Mouse (Mus musculus) Patski (cell line): ENCODE results near the gene Slc31a2. TPM values are rescaled to one million over a fixed set of nuclear protein-coding genes. Genes with fewer than 3 reads are reported as not detected.

Experiments used
- ATAC-seq: fragments of 100-300 bp; one replicate; pipeline ENCODE4 v1.8.0; 2021
- CTCF ChIA-PET: fragments of 350-600 bp; sonication (Branson Sonifier 250); formaldehyde crosslinking; loops from one replicate; lab custom pipeline; 2022; ENCODE audit warnings: inconsistent platforms; lab: Charles Lee
- POLR2A ChIA-PET: fragments of 350-600 bp; sonication (Branson Sonifier 250); formaldehyde crosslinking; loops from one replicate; lab custom pipeline; 2022; ENCODE audit warnings: antibody characterized with exemption, inconsistent platforms; lab: Charles Lee
- DNase-seq: peaks from one replicate; pipeline ENCODE4 v3.0.0-alpha.2; 2011; ENCODE audit warnings: low read depth, low spot score
- H3K27me3 ChIP-seq: fragments of 371-371 bp; one replicate; pipeline ENCODE4 v1.5.1; 2021
- CTCF ChIP-seq: fragments of 100-300 bp; IDR thresholded peaks from one replicate; pipeline ENCODE4 v1.5.1; 2021
- in situ Hi-C: fragments of 300-500 bp; cut with MboI; formaldehyde crosslinking; loops from 3 replicates; pipeline ENCODE4 v1.11.1; 2018; ENCODE audit warnings: low pct_unique_long_range_greater_than_20kb, mixed read lengths
- polyA plus RNA-seq: library from polyadenylated mRNA; unstranded; gene quantifications from one replicate; pipeline ENCODE4 v1.2.3, GENCODE M21; 2021

Slc31a2 gene
- polyA plus RNA-seq, 1 experiment from 2014 or later: 18.8 TPM

GRCm38 (mm10) chr4:62278081-62278480 lies 15.7 kb downstream of the Slc31a2 start:
- no peaks in the 10 kb centered on the region for H3K27me3 ChIP-seq
- ATAC-seq: peak; percentile 83
- DNase-seq: peak; percentile 89
- ChIA-PET POLR2A (no interaction called here), CTCF (interaction anchor here (1.0 to 1.7 kb wide), 2 partner anchors 11 to 13 kb away, joined by 3 read pairs; no protein-coding TSS in a partner anchor)
- in situ Hi-C loops: loop anchor here (10.0 kb wide), 1 partner anchor 73 kb away; no protein-coding TSS in a partner anchor
- no peak for TF ChIP-seq CTCF

DNA sequence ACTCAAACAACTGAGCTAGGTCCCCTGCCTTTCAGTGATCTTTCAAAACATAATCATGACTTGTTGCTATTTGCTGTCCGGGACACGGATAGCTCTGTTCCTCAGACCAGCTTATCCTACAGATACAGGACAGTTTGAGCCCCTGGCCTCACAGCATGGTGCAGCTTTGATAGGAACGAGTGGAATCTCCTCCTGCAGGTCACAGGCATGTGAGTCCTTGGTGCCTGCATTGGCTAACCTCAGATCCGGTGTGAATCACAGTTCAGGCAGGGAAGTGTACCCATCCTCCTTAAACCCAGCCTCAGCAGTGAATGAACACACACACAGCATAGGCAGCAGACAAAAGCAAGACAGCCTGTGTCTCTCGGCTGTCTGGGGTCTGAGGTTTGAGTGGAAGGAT lies 19.0 kb downstream of the Slc31a2 start:
- ChIA-PET POLR2A (no interaction called here), CTCF (interaction anchor here (1.0 kb wide), 1 partner anchor 27 kb away, joined by 3 read pairs; no protein-coding TSS in a partner anchor)
- DNase-seq: no peak
- H3K27me3 ChIP-seq: no peaks in the 10 kb centered on the region
- peak; percentile 15 for ATAC-seq
- TF ChIP-seq CTCF: no peak
- in situ Hi-C loops: no loop called here

DNA sequence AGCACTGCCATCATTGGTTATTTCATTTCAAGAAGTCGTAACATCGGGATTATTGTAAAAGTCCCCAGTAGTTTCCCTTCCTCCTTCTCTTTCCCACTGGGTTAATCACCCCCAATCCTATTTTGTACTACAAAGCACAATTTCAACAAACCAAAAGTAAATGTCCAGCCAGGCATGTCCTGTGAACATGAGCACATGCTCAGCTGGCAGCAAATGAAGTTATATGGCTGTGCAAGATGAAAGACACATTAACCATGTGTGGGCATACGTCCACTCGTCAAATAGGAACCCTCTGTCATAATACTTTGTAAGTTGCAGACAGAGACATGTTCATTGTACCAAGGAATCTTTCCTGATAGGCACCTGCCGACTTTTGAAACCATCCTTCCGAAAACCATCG lies 20.6 kb downstream of the Slc31a2 start:
- DNase-seq (no peak), ATAC-seq (no peak)
- ChIA-PET CTCF (no interaction called here), POLR2A (no interaction called here)
- H3K27me3 ChIP-seq: no peaks in the 10 kb centered on the region
- in situ Hi-C loops: no loop called here
- no peak for TF ChIP-seq CTCF

- ATAC-seq (no peak), DNase-seq (no peak)
- POLR2A ChIA-PET: no interaction called here
- no peak for TF ChIP-seq CTCF
- CTCF ChIA-PET: interaction anchor here (1.4 to 2.1 kb wide), 2 partner anchors 9 to 22 kb away, joined by 4 read pairs; no protein-coding TSS in a partner anchor
- in situ Hi-C loops: no loop called here
- no peaks in the 10 kb centered on the region for H3K27me3 ChIP-seq
These were observed 23.2 kb downstream of the Slc31a2 start for GRCm38 (mm10) chr4:62285576-62285975.

DNA sequence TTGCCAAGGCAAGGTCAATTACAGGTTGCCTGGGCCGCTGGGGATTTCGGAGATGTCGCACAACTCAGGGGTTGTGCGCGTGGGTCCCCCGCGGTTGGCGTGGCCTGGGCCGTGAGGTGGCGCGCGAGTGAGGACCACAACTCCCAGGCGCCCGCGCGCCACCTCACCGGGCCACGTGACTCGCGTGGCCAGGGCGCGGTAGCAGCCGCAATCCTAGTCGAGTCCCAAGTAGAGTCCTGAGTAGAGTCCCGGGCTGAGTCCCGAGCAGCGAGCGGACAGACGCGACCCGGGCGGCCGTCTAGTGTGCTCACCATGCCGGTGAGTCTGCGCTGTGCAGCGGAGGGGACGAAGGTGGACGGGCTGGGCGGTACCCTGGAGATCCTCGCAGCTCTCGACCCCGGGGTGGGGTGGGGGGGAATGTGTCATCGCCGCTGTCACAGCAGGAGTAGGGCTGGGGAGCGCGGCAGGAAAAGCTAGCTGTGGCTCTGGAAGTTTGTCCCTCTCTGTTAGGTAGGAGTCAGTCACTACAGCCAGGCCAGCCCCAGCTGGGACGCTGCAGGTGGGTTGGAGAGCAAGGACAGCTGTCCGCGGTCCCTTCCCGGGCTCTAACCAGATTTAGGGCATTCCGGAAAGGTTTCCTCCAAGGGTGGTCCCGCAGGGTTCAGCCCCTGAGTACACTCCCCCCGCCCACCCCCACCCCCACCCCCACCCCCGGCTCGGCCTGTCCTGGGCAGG lies 24.1 kb downstream of the Slc31a2 start:
- H3K27me3 ChIP-seq: no peaks in the 10 kb centered on the region
- no peak for TF ChIP-seq CTCF
- DNase-seq (no peak), ATAC-seq (peak; percentile 64)
- in situ Hi-C loops: no loop called here
- ChIA-PET POLR2A (no interaction called here), CTCF (interaction anchor here (2.1 kb wide), 1 partner anchor 23 kb away, joined by 4 read pairs; no protein-coding TSS in a partner anchor)

GRCm38 (mm10) chr4:62286992-62287900 lies 24.9 kb downstream of the Slc31a2 start:
- TF ChIP-seq CTCF: peak; percentile 9
- DNase-seq: no peak
- ChIA-PET POLR2A (no interaction called here), CTCF (interaction anchor here (0.9 to 2.1 kb wide), 3 partner anchors 10 to 25 kb away, joined by 3 to 4 read pairs (median 4); no protein-coding TSS in a partner anchor)
- in situ Hi-C loops: no loop called here
- no peak for ATAC-seq
- H3K27me3 ChIP-seq: no peaks in the 10 kb centered on the region

- TF ChIP-seq CTCF: no peak
- ATAC-seq (no peak), DNase-seq (no peak)
- in situ Hi-C loops: no loop called here
- POLR2A ChIA-PET: no interaction called here
- CTCF ChIA-PET: interaction anchor here (1.0 to 1.3 kb wide), 2 partner anchors 12 to 13 kb away, joined by 3 read pairs; no protein-coding TSS in a partner anchor
- H3K27me3 ChIP-seq: no peaks in the 10 kb centered on the region
These were observed 26.9 kb downstream of the Slc31a2 start for GRCm38 (mm10) chr4:62289226-62289625.

DNA sequence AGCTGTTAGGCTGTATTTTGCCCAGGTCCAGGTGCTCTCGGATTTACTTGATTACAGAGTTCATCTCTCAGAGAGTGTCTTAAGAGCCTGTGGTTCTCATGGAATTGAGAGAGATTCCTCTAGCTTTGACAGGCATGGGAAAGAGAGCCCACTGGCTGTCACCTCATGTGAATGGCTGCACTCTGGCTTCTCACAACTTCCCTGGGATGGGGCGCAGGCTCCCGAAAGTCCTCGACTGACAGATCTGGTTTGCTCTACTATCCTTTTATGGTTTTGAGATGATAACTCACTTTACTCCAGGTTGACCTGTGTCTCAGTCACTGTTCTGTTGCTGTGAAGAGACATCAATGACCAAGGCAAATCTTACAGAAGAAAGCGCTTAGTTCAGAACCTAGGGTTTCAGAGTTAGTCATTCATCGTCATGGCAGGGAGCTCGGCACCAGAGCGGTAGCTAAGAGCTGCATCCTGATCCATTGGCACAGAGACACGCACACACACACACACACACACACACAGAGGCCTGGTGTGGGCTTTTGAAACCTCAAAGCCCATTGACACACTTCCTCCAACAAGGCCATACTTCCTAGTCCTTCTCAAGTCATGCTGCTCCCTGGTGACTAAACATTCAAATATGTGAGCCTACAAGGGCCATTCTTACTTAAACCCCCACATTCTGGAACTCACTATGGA lies 28.6 kb downstream of the Slc31a2 start:
- DNase-seq: no peak
- ChIA-PET CTCF (interaction anchor here (1.5 kb wide), 1 partner anchor 11 kb away, joined by 5 read pairs; no protein-coding TSS in a partner anchor), POLR2A (no interaction called here)
- no peak for TF ChIP-seq CTCF
- in situ Hi-C loops: loop anchor here (10.0 kb wide), 1 partner anchor 64 kb away; no protein-coding TSS in a partner anchor
- H3K27me3 ChIP-seq: no peaks in the 10 kb centered on the region
- ATAC-seq: no peak

DNA sequence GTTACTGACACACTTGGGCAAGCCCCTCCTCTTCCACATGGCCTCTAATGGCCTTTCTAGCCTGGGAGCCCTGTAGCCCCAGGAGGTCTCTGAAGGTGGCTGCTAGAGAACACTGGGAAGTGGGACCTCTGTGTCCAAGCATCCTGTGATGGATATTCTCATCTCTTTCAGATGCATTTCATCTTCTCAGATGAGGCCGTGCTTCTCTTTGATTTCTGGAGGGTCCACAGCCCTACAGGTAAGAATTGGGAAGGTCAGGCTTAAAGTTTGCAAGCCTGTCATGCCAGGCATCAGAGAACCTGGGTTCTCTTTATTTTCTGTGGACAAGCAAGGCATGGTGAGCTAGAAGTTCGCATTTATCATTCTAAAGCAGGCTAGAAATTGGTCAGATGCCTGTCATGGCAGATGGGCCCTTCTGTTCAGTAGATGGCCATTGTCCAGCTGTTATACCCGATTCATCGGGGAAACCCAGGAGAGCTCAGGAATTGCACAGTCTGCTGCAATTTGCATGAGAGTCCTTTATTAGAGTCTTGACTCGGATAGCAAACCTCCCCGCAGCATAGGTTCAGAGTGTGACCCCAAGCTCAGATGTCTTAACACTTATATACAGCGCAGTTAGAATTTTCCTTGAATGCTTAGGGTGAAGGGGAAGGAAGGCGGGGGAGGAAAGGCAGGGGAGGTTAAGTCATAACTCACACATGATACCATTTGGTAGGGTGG lies 30.3 kb downstream of the Slc31a2 start:
- CTCF ChIA-PET: no interaction called here
- in situ Hi-C loops: loop anchor here (10.0 kb wide), 1 partner anchor 62 kb away; no protein-coding TSS in a partner anchor
- ATAC-seq: no peak

More for the DNA sequence above, 30.3 kb downstream of the Slc31a2 start:
- no peak for TF ChIP-seq CTCF
- no peaks in the 10 kb centered on the region for H3K27me3 ChIP-seq
- POLR2A ChIA-PET: no interaction called here
- DNase-seq: no peak
